Comparison of ENCODE assay signal across 9 mouse cellular contexts in genomic region chr3:37204556-37204955, GRCm38 (mm10). TPM values are rescaled to one million over a fixed set of nuclear protein-coding genes. Genes with fewer than 3 reads are reported as not detected.
DNase-seq lines count a peak whose midpoint lies in the region; ATAC-seq and TF ChIP-seq lines count a peak whose summit lies in the region.
"Had no signal": no experiment of that assay in that cellular context is flagged by ENCODE, and none has a peak within 500 bp of the region (broad histone marks: within the 10 kb centered on the region; RNA-seq: fewer than 3 reads in every experiment).

No protein-coding gene starts in this region.

- no peaks in the 10 kb centered on the region; the same call in 1 of the 2 replicates for H3K4me1 ChIP-seq in intestine, embryonic 16.5 days (ENCODE audit: control insufficient read depth, insufficient read depth, low read length)
- peaks cover 2% of the 10 kb centered on the region; the same call in 1 of the 2 replicates for H3K4me1 ChIP-seq in lung, adult 2 months (ENCODE audit: control insufficient read depth, insufficient read depth, low read length)

- WGBS in intestine, embryonic 16.5 days: 21% methylated on average over 6 of the region's 6 CpGs
- 17% methylated on average over 6 of the region's 6 CpGs for WGBS in lung, adult 2 months

- TF ChIP-seq POLR2A in lung, adult 2 months (IDR thresholded peaks at IDR 0.05; ENCODE audit: borderline replicate concordance, extremely low read depth, low read depth, low read length): no peak

- peak; percentile 28 for DNase-seq in adrenal gland, adult 2 months
- DNase-seq in adrenal gland, postnatal 4 days (ENCODE audit: low spot score in 2 of 2): no peak
- DNase-seq in 3T3-L1 (ENCODE audit: low read depth, low spot score): peak; percentile 76
- peak; percentile 36 for DNase-seq in c-Kit-positive CD71-negative TER-119-negative erythroid progenitor cells, embryonic 14.5 days (ENCODE audit: low read depth)
- DNase-seq in lung, adult 2 months: peak; percentile 23
- peak; percentile 59 for DNase-seq in retina, postnatal 1 day

- no peaks in the 10 kb centered on the region for H3K36me3 ChIP-seq in intestine, embryonic 16.5 days (ENCODE audit: control insufficient read depth, insufficient read depth, low read length)

- H3K27ac ChIP-seq in intestine, embryonic 16.5 days (ENCODE audit: low read length): no peak overlapping the region

- H3K4me3 ChIP-seq in intestine, embryonic 16.5 days (ENCODE audit: low read length): peak overlapping the region; percentile 63
- no peak overlapping the region for H3K4me3 ChIP-seq in lung, adult 2 months (replicated peaks; ENCODE audit: extremely low read depth, low read depth, low read length)

- peak; percentile 67 for TF ChIP-seq CTCF in lung, adult 2 months (IDR thresholded peaks at IDR 0.05; ENCODE audit: insufficient read depth, low read length)

- H3K27me3 ChIP-seq in intestine, embryonic 16.5 days (replicated peaks; ENCODE audit: control insufficient read depth, insufficient read depth, low read length): no peaks in the 10 kb centered on the region

- H3K9ac ChIP-seq in intestine, embryonic 16.5 days (ENCODE audit: low read depth, low read length): peak overlapping the region; percentile 81

- peak; percentile 34 for ATAC-seq in granulocyte monocyte progenitor cell, adult 5-6 weeks (replicated peaks; ENCODE audit: poor library complexity, severe bottlenecking)
- peak; percentile 74 for ATAC-seq in intestine, embryonic 16.5 days

- H3K9me3 ChIP-seq in intestine, embryonic 16.5 days (ENCODE audit: control insufficient read depth, low read length): no peaks in the 10 kb centered on the region

- H3K4me2 ChIP-seq in intestine, embryonic 16.5 days (ENCODE audit: low read depth, low read length): peak overlapping the region; percentile 92

RNA-seq across cellular contexts. Expression of gene Il21, which starts 27.9 kb away (rescaled TPM):
- not detected for total RNA-seq in adrenal gland, adult 2 months (2021)
- polyA plus RNA-seq in adrenal gland, adult 2 months (2012; rRNA removed): not detected in 2 replicates
- total RNA-seq in adrenal gland, postnatal 4 days (2021): not detected
- not detected in 2 replicates for total RNA-seq in granulocyte monocyte progenitor cell, adult 5-6 weeks (2014; fragmentation: Nextera tagmentation)
- total RNA-seq in granulocyte monocyte progenitor cell, adult 5-6 weeks (2017): not detected in 2 replicates
- not detected in 2 replicates for polyA plus RNA-seq in intestine, embryonic 16.5 days (2015; fragmentation: Nextera tagmentation; extraction: Ambion mirVana)
- polyA plus RNA-seq in lung, adult 2 months (2012; rRNA removed): not detected in 2 replicates
- total RNA-seq: left cerebral cortex, postnatal 10 days had no signal

Comparison
In these comparisons a context has a peak if more than half of its experiments do, and no peak if none do; other contexts are left out.
1. DNase-seq: peak in adrenal gland, adult 2 months (single experiment), 3T3-L1 (single experiment), c-Kit-positive CD71-negative TER-119-negative erythroid progenitor cells, embryonic 14.5 days (single experiment), lung, adult 2 months (single experiment) and retina, postnatal 1 day (single experiment); none in adrenal gland, postnatal 4 days (0 of 2).